19 mouse cellular contexts compared by ENCODE assay signal in the genomic region with DNA sequence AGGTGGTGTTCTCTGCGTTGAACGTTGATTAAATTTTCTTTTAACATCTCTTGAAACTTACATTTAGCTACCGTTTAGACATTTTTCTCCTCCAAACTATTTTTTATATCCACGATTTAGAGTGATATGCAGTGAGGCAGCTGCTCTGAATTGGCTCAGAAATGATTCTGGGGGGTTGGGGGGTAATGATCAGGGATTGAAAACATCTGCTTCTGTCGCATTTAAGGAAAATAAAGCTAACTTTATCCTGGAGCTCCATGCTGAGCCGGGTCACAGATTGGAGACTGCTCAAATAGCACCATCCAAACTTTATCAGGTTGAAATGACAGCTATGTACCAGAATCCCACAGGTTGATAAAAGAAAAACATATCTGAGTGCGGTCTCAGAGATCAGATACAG. TPM values are rescaled to one million over a fixed set of nuclear protein-coding genes. Genes with fewer than 3 reads are reported as not detected.
DNase-seq lines count a peak whose midpoint lies in the region; ATAC-seq and TF ChIP-seq lines count a peak whose summit lies in the region.
"Had no signal": no experiment of that assay in that cellular context is flagged by ENCODE, and none has a peak within 500 bp of the region (broad histone marks: within the 10 kb centered on the region; RNA-seq: fewer than 3 reads in every experiment).

No protein-coding gene starts in this region.

- no peak overlapping the region for H3K4me2 ChIP-seq in lung, embryonic 15.5 days
- H3K4me2 ChIP-seq in embryonic facial prominence, embryonic 13.5 days: peak overlapping the region; percentile 3; the same call in 1 of the 2 replicates
- H3K4me2 ChIP-seq in embryonic facial prominence, embryonic 14.5 days (ENCODE audit: low read depth, low read length): no peak overlapping the region
- H3K4me2 ChIP-seq: forebrain, embryonic 12.5 days; hindbrain, embryonic 12.5 days had no signal

- H3K4me3 ChIP-seq in kidney, adult 2 months (ENCODE audit: insufficient read depth, low read depth, low read length): no peak overlapping the region
- H3K4me3 ChIP-seq in lung, embryonic 15.5 days: no peak overlapping the region
- no peak overlapping the region for H3K4me3 ChIP-seq in embryonic facial prominence, embryonic 13.5 days
- no peak overlapping the region for H3K4me3 ChIP-seq in embryonic facial prominence, embryonic 14.5 days (ENCODE audit: low read depth, low read length)
- H3K4me3 ChIP-seq: forebrain, embryonic 12.5 days; heart, embryonic 10.5 days; hindbrain, embryonic 12.5 days had no signal

- WGBS in kidney, adult 2 months: 58% methylated on average over 7 of the region's 7 CpGs
- 36% methylated on average over 7 of the region's 7 CpGs for WGBS in lung, embryonic 15.5 days
- WGBS in embryonic facial prominence, embryonic 13.5 days: 27% methylated on average over 7 of the region's 7 CpGs
- WGBS in embryonic facial prominence, embryonic 14.5 days: 32% methylated on average over 7 of the region's 7 CpGs

- H3K27ac ChIP-seq in kidney, adult 2 months (ENCODE audit: insufficient read depth, low read depth, low read length): no peak overlapping the region
- no peak overlapping the region for H3K27ac ChIP-seq in lung, embryonic 15.5 days
- no peak overlapping the region for H3K27ac ChIP-seq in embryonic facial prominence, embryonic 13.5 days
- H3K27ac ChIP-seq in embryonic facial prominence, embryonic 14.5 days (replicated peaks; ENCODE audit: low read depth, low read length): no peak overlapping the region
- H3K27ac ChIP-seq: forebrain, embryonic 12.5 days; heart, embryonic 10.5 days; hindbrain, embryonic 12.5 days had no signal

- DNase-seq in kidney, postnatal 10 days: peak; percentile 6
- DNase-seq in kidney, adult 2 months: no peak
- DNase-seq in lung, adult 18-20 months: no peak
- peak; percentile 5 for DNase-seq in embryonic facial prominence, embryonic 14.5 days (ENCODE audit: low spot score)
- DNase-seq: adrenal gland, adult 2 months; adrenal gland, postnatal 25 days; cerebellum, adult 18-20 months; cerebellum, adult 9-11 months; cerebellum, postnatal 36 days; gastrocnemius, postnatal 10 days; heart, adult 18-20 months; heart, postnatal 4 days had no signal

- no peaks in the 10 kb centered on the region for H3K9me3 ChIP-seq in lung, embryonic 15.5 days
- H3K9me3 ChIP-seq in embryonic facial prominence, embryonic 13.5 days: no peaks in the 10 kb centered on the region
- H3K9me3 ChIP-seq in embryonic facial prominence, embryonic 14.5 days (ENCODE audit: control insufficient read depth, low read length): no peaks in the 10 kb centered on the region
- H3K9me3 ChIP-seq: forebrain, embryonic 12.5 days; heart, embryonic 10.5 days; hindbrain, embryonic 12.5 days had no signal

- H3K4me1 ChIP-seq in kidney, adult 2 months (ENCODE audit: control insufficient read depth, insufficient read depth, low read length): no peaks in the 10 kb centered on the region
- H3K4me1 ChIP-seq in lung, embryonic 15.5 days: no peaks in the 10 kb centered on the region
- H3K4me1 ChIP-seq in embryonic facial prominence, embryonic 13.5 days: peaks cover 11% of the 10 kb centered on the region
- peaks cover 9% of the 10 kb centered on the region for H3K4me1 ChIP-seq in embryonic facial prominence, embryonic 14.5 days (ENCODE audit: control insufficient read depth, insufficient read depth, low read length)
- H3K4me1 ChIP-seq: forebrain, embryonic 12.5 days; heart, embryonic 10.5 days; hindbrain, embryonic 12.5 days had no signal

- TF ChIP-seq POLR2A in kidney, adult 2 months (IDR thresholded peaks at IDR 0.05; ENCODE audit: low read depth, low read length): no peak

- H3K36me3 ChIP-seq in kidney, adult 2 months (ENCODE audit: control insufficient read depth, insufficient read depth, low read length): no peaks in the 10 kb centered on the region
- H3K36me3 ChIP-seq in lung, embryonic 15.5 days: no peaks in the 10 kb centered on the region
- no peaks in the 10 kb centered on the region for H3K36me3 ChIP-seq in embryonic facial prominence, embryonic 13.5 days
- no peaks in the 10 kb centered on the region for H3K36me3 ChIP-seq in embryonic facial prominence, embryonic 14.5 days (ENCODE audit: control insufficient read depth, insufficient read depth, low read length)
- H3K36me3 ChIP-seq: forebrain, embryonic 12.5 days; heart, embryonic 10.5 days; hindbrain, embryonic 12.5 days had no signal

- H3K9ac ChIP-seq in lung, embryonic 15.5 days: no peak overlapping the region
- H3K9ac ChIP-seq in embryonic facial prominence, embryonic 13.5 days: no peak overlapping the region
- H3K9ac ChIP-seq in embryonic facial prominence, embryonic 14.5 days (ENCODE audit: low read depth, low read length): no peak overlapping the region
- H3K9ac ChIP-seq: forebrain, embryonic 12.5 days; hindbrain, embryonic 12.5 days had no signal

- peak; percentile 55; the same call in 1 of the 2 replicates for ATAC-seq in lung, embryonic 15.5 days (ENCODE audit: borderline replicate concordance, extremely low read depth, low FRiP score, low TSS enrichment)
- no peak for ATAC-seq in embryonic facial prominence, embryonic 13.5 days (ENCODE audit: insufficient number of reproducible peaks, insufficient read depth, low FRiP score, low TSS enrichment, low read depth)
- no peak for ATAC-seq in embryonic facial prominence, embryonic 14.5 days (ENCODE audit: low read depth)
- ATAC-seq: forebrain, embryonic 16.5 days; hindbrain, embryonic 16.5 days had no signal

- no peaks in the 10 kb centered on the region for H3K27me3 ChIP-seq in kidney, adult 2 months (replicated peaks; ENCODE audit: control insufficient read depth, insufficient read depth, low read length)
- H3K27me3 ChIP-seq in lung, embryonic 15.5 days: no peaks in the 10 kb centered on the region
- no peaks in the 10 kb centered on the region for H3K27me3 ChIP-seq in embryonic facial prominence, embryonic 13.5 days
- no peaks in the 10 kb centered on the region for H3K27me3 ChIP-seq in embryonic facial prominence, embryonic 14.5 days (replicated peaks; ENCODE audit: control insufficient read depth, insufficient read depth, low read length)
- H3K27me3 ChIP-seq: forebrain, embryonic 12.5 days; hindbrain, embryonic 12.5 days had no signal

- no peak for TF ChIP-seq CTCF in kidney, adult 2 months (conservative IDR thresholded peaks at IDR 0.05; ENCODE audit: insufficient read depth, insufficient read length, low read depth, low read length)

RNA-seq across cellular contexts. Expression of gene Lmo3, which starts 29.6 kb away (rescaled TPM):
- 0.07 TPM in 1 of 2 replicates, not detected in the other for polyA plus RNA-seq in kidney, adult 2 months (2012; rRNA removed)
- 2.0 and 2.5 TPM in 2 replicates for polyA plus RNA-seq in lung, embryonic 15.5 days (2015; fragmentation: Nextera tagmentation; extraction: Ambion mirVana)
- 5.1 and 6.6 TPM in 2 replicates for polyA plus RNA-seq in embryonic facial prominence, embryonic 13.5 days (2015; fragmentation: Nextera tagmentation; extraction: Ambion mirVana)
- 2.5 and 3.7 TPM in 2 replicates for polyA plus RNA-seq in embryonic facial prominence, embryonic 14.5 days (2014; fragmentation: Nextera tagmentation; extraction: Ambion mirVana)

Comparison
In these comparisons a context has a peak if more than half of its experiments do, and no peak if none do; other contexts are left out.
1. DNase-seq: peak in kidney, postnatal 10 days (single experiment) and embryonic facial prominence, embryonic 14.5 days (single experiment); none in kidney, adult 2 months (single experiment) and lung, adult 18-20 months (0 of 2).